Mouse (Mus musculus): ENCODE measurements around the gene Stradb. TPM values are rescaled to one million over a fixed set of nuclear protein-coding genes. Genes with fewer than 3 reads are reported as not detected.

Gene Stradb
- total and polyA plus RNA-seq, 2 experiments: 16.3 to 18.6 TPM

DNA sequence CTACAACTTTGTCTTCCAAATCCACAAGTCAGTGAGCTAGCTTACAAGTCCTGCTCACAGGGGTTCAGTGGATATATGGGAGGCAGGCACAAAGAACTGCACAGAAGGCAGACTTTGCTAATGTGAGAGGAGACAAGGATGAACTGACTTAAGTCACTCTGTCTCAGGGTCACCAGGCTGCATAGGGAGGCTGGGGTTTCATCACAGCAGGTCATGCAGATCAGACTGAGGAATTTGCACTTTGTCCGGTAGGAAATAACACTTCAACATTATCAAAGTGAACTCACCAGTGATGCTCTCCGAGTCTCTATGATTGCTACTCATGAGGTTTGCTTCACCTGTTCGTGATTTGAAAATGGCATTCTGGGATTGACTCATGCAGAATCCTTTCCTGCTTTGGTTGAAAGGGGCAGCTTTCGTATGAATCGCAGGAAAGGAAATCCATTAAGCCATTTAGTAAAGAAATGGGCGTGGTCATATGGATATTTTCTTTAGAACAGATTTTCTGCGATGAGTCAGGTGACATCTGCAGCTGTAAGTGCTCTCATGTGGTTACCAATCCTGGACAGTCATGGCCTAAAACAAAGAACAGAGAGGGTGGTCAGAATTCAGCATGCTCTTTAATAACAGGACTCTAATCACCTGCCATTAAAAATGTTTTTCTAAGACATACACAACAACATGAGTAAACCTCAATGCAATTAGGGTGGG is 27.2 kb upstream of the Stradb start:
- Histone ChIP-seq H3K4me3 (ENCODE audit: insufficient read depth, low read depth, low read length) (no peak overlapping the region), H3K9ac (ENCODE audit: low read depth, low read length) (no peak overlapping the region), H3K27me3 (ENCODE audit: control insufficient read depth, insufficient read depth, low read length) (no peaks in the 10 kb centered on the region), H3K27ac (replicated peaks; ENCODE audit: insufficient read depth, low read depth, low read length) (no peak overlapping the region), H3K4me1 (ENCODE audit: control insufficient read depth, insufficient read depth, low read length) (peaks cover 14% of the 10 kb centered on the region), H3K36me3 (ENCODE audit: control insufficient read depth, insufficient read depth, low read length) (peaks cover 1% of the 10 kb centered on the region; the same call in 1 of the 2 replicates), H3K79me2 (ENCODE audit: control insufficient read depth, insufficient read depth, low read length) (peaks cover 6% of the 10 kb centered on the region; the same call in 1 of the 2 replicates)
- no peak for TF ChIP-seq POLR2A (IDR thresholded peaks at IDR 0.05; ENCODE audit: extremely low read depth, insufficient read depth, low read length)
- TF ChIP-seq CTCF (IDR thresholded peaks at IDR 0.05; ENCODE audit: low read depth, low read length): no peak
- 62% methylated on average over 7 of the region's 7 CpGs for WGBS
- DNase-seq (ENCODE audit: extremely low read depth, low read depth, low spot score): peak; percentile 72

DNA sequence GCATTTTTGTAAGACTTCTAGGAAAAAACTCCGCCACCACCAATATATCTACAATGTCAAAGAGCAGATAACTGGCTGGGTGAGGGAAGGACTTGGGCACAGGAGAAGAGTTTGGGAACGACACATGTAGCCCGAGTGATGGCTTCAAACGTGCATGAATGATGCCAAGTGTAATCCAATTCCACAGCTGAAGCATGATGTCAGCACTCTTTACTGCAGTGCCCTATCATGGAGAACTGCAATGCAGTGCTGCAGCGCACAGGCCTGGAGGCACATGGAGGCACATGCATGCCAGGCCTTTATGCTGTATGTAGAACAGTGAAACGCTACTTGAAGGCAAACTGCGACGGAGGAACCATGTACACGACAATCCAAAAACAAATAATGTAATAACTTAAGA is 26.6 kb upstream of the Stradb start:
- no peak for TF ChIP-seq CTCF (IDR thresholded peaks at IDR 0.05; ENCODE audit: low read depth, low read length)
- Histone ChIP-seq H3K4me3 (ENCODE audit: insufficient read depth, low read depth, low read length) (no peak overlapping the region), H3K9ac (ENCODE audit: low read depth, low read length) (no peak overlapping the region), H3K27me3 (ENCODE audit: control insufficient read depth, insufficient read depth, low read length) (no peaks in the 10 kb centered on the region), H3K36me3 (ENCODE audit: control insufficient read depth, insufficient read depth, low read length) (peaks cover 1% of the 10 kb centered on the region; the same call in 1 of the 2 replicates), H3K79me2 (ENCODE audit: control insufficient read depth, insufficient read depth, low read length) (peaks cover 6% of the 10 kb centered on the region; the same call in 1 of the 2 replicates), H3K4me1 (ENCODE audit: control insufficient read depth, insufficient read depth, low read length) (peaks cover 15% of the 10 kb centered on the region), H3K27ac (replicated peaks; ENCODE audit: insufficient read depth, low read depth, low read length) (no peak overlapping the region)
- 90% methylated on average over 9 of the region's 9 CpGs for WGBS
- DNase-seq (ENCODE audit: extremely low read depth, low read depth, low spot score): no peak

DNA sequence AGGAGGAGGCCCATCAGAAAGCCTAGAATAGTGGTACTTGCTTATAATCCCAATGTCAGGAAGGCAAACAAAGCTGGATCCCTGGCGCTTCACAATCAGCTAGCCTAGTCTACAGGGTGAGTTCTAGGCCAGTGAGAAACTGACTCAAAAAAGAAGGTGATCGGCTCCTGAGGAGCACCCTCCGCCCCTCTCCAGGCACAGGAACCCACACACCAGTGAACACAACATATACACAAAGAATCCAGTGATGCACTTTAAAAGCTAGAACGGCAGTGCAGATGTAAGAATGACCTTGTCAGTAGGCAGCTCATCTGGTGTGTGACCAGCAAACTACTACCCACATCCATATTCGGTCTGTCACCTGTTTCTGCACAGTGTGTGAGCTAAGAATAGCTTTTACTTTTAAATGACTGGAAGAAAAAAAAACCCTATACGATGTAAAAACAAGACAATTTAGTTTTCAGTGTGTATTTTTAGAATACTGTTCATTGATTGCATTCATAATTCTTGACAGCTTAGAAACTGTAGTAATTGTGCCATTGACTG is 23.7 kb upstream of the Stradb start:
- Histone ChIP-seq H3K9ac (ENCODE audit: low read depth, low read length) (no peak overlapping the region), H3K27ac (replicated peaks; ENCODE audit: insufficient read depth, low read depth, low read length) (no peak overlapping the region), H3K36me3 (ENCODE audit: control insufficient read depth, insufficient read depth, low read length) (peaks cover 1% of the 10 kb centered on the region; the same call in 1 of the 2 replicates), H3K79me2 (ENCODE audit: control insufficient read depth, insufficient read depth, low read length) (peaks cover 12% of the 10 kb centered on the region; the same call in 1 of the 2 replicates), H3K4me1 (ENCODE audit: control insufficient read depth, insufficient read depth, low read length) (peaks cover 26% of the 10 kb centered on the region), H3K4me3 (ENCODE audit: insufficient read depth, low read depth, low read length) (no peak overlapping the region), H3K27me3 (ENCODE audit: control insufficient read depth, insufficient read depth, low read length) (no peaks in the 10 kb centered on the region)
- DNase-seq (ENCODE audit: extremely low read depth, low read depth, low spot score): no peak
- no peak for TF ChIP-seq POLR2A (IDR thresholded peaks at IDR 0.05; ENCODE audit: extremely low read depth, insufficient read depth, low read length)
- no peak for TF ChIP-seq CTCF (IDR thresholded peaks at IDR 0.05; ENCODE audit: low read depth, low read length)
- 90% methylated on average over 6 of the region's 6 CpGs for WGBS

DNA sequence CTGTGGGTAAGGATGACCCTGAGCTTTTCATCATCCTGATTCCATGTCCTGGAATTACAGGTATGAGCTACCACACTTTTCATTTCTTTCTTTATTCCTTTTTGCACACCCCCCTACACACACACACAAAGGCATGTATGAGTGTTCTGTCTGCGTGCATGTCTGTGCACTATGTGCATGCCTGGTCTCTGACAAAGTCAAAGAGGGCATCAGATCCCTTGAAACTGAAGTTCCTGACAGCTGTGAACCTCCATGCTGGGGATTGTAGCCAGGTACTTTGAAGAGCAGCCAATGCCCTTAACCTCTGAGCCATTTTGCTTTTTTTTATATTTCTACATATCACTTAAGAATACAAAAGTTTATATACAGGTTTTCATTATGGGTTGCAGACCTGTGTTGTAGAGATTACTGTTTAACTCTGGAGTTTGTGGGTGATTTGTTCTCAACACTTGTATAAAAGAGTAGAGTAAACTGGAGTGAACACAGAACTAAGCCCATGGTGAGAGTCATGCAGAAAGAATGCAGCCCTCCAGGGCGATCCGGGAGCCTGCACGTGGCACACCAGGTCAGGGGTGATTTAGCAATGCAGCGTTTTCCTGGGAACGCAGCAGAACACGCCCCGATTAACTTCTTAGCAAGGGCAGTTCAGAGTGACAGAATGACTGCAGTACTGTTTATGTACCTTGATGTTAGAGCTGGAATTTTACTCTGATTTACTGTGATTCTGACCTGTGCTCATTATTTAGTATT is 22.2 kb upstream of the Stradb start:
- no peaks in the 10 kb centered on the region for H3K27me3 ChIP-seq (ENCODE audit: control insufficient read depth, insufficient read depth, low read length)
- peaks cover 20% of the 10 kb centered on the region for H3K4me1 ChIP-seq (ENCODE audit: control insufficient read depth, insufficient read depth, low read length)
- peak overlapping the region; percentile 28; the same call in 1 of the 2 replicates for H3K27ac ChIP-seq (replicated peaks; ENCODE audit: insufficient read depth, low read depth, low read length)
- H3K4me3 ChIP-seq (ENCODE audit: insufficient read depth, low read depth, low read length): no peak overlapping the region
- peak; percentile 80 for DNase-seq (ENCODE audit: extremely low read depth, low read depth, low spot score)
- no peaks in the 10 kb centered on the region for H3K36me3 ChIP-seq (ENCODE audit: control insufficient read depth, insufficient read depth, low read length)
- no peak for TF ChIP-seq CTCF (IDR thresholded peaks at IDR 0.05; ENCODE audit: low read depth, low read length)
- TF ChIP-seq POLR2A (IDR thresholded peaks at IDR 0.05; ENCODE audit: extremely low read depth, insufficient read depth, low read length): no peak
- 9% methylated on average over 8 of the region's 8 CpGs for WGBS
- peaks cover 16% of the 10 kb centered on the region; the same call in 1 of the 2 replicates for H3K79me2 ChIP-seq (ENCODE audit: control insufficient read depth, insufficient read depth, low read length)
- H3K9ac ChIP-seq (ENCODE audit: low read depth, low read length): no peak overlapping the region

DNA sequence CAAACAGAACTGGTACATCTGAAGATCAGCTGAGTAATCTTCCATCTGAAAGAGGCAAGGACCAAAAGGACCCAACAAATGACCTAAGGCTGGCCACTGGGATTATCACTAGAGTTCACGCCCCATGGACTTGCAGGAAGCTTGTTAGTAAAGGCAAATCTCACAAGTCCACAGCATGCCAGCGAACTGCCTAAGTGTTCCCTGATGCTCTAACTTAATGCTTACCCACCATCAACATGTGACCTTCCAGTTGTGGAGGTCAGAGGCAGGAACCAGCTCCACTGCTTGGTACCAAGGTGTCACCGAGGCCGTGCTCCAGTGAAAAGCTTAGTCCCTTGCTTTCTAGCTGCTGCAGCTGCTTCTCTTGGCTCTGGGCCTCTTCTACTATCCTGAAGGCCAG is 21.5 kb upstream of the Stradb start:
- Histone ChIP-seq H3K4me1 (ENCODE audit: control insufficient read depth, insufficient read depth, low read length) (peaks cover 18% of the 10 kb centered on the region), H3K9ac (ENCODE audit: low read depth, low read length) (no peak overlapping the region), H3K27ac (replicated peaks; ENCODE audit: insufficient read depth, low read depth, low read length) (peak overlapping the region; percentile 8; the same call in 1 of the 2 replicates), H3K36me3 (ENCODE audit: control insufficient read depth, insufficient read depth, low read length) (no peaks in the 10 kb centered on the region), H3K4me3 (ENCODE audit: insufficient read depth, low read depth, low read length) (no peak overlapping the region), H3K27me3 (ENCODE audit: control insufficient read depth, insufficient read depth, low read length) (no peaks in the 10 kb centered on the region), H3K79me2 (ENCODE audit: control insufficient read depth, insufficient read depth, low read length) (peaks cover 20% of the 10 kb centered on the region; the same call in 1 of the 2 replicates)
- 51% methylated on average over 4 of the region's 4 CpGs for WGBS
- peak; percentile 33 for DNase-seq (ENCODE audit: extremely low read depth, low read depth, low spot score)
- TF ChIP-seq CTCF (IDR thresholded peaks at IDR 0.05; ENCODE audit: low read depth, low read length) (no peak), POLR2A (IDR thresholded peaks at IDR 0.05; ENCODE audit: extremely low read depth, insufficient read depth, low read length) (no peak)
